Mouse (Mus musculus): ENCODE data around the gene Sp100. TPM values are rescaled to one million over a fixed set of nuclear protein-coding genes. Genes with fewer than 3 reads are reported as not detected.
"Not testable (repeated sequence)": the region's sequence is repeated elsewhere in the genome, so short reads cannot be mapped to it uniquely, and the experiment has no call there.

The Sp100 gene
- 0.62 and 0.72 TPM in 2 replicates for polyA plus RNA-seq (2016; fragmentation: Nextera tagmentation; extraction: Ambion mirVana)

DNA sequence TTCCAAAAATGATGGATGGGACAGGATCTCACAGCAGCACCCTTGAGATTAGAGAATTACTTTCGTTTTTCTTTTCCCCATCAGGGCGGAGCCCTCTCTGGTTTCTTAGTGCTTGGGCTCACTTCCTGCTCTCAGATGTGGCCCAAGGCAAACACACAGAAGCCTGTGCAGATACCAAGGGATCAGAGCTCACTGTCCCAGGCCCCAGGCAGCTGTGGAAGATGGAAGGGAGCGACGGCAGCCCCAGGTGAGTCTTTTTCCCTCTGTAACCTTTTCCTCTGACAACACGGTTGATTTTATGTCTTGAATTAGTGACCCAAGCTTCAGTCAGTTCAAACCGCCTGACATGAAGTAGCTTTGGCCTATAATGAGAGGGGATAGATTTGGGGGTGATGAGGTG, at the start of gene Sp100:
TSS of gene Sp100 (plus strand) at position 108 of the 400 bp plus-strand sequence.
- not testable (repeated sequence) for H3K4me3 ChIP-seq; ATAC-seq (ENCODE audit: insufficient number of reproducible peaks, insufficient read depth, low FRiP score, low TSS enrichment); H3K9ac ChIP-seq; H3K4me2 ChIP-seq (replicated peaks); H3K27me3 ChIP-seq; H3K36me3 ChIP-seq; H3K27ac ChIP-seq; H3K9me3 ChIP-seq; H3K4me1 ChIP-seq
- WGBS = 56% methylated on average over 6 of the region's 6 CpGs

DNA sequence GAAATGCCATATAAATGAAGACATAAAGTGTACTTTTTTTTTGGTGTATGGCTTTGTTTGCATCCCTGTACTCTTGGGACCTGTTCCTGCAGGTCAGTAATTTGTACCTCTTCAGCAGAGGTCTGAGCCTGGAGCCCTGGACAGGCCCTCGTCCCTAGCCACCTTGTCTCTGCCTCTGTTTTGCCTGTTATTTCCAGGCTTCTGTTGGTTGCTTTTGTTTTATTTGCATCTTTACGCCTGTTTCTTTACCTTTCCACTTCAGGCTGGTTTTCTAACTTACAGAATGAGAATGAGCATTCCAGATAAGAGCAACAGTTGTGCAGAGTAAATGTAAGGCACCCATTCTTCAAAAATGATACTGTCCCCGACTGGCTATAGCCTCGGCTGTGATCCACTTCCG, 49.7 kb upstream of the Sp100 start, which contains the start of gene Sp140:
TSS of gene Sp140 (plus strand) at position 301 of the 400 bp plus-strand sequence.
- not testable (repeated sequence) for H3K27ac ChIP-seq; H3K4me3 ChIP-seq; H3K36me3 ChIP-seq; H3K9me3 ChIP-seq; H3K4me1 ChIP-seq; ATAC-seq (ENCODE audit: insufficient number of reproducible peaks, insufficient read depth, low FRiP score, low TSS enrichment); H3K9ac ChIP-seq; H3K27me3 ChIP-seq; H3K4me2 ChIP-seq (replicated peaks)
- 44% methylated on average over 1 of the region's 5 CpGs for WGBS

DNA sequence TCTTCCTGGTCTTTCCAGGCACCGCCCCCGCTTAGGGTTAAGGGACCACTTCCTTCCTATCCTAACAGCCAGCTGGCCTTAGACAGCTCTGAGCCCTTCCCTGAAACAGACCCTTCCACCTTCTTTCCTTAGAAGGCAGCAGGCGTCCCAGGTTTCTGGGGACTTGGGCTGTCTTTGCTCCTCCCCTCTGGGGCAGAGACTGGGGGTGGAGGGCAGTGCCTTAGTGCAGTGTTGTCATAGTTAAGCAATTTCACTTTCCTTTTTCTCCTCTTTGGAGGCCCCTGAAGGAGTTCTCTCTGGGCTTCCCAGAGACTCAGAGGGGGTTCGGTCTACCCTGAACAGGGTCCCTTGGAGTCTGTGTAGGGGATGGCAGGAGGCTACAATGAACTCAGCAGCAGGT, 49.0 kb upstream of the Sp100 start:
- H3K4me2 ChIP-seq (replicated peaks); H3K9ac ChIP-seq; H3K36me3 ChIP-seq; H3K27ac ChIP-seq; H3K4me1 ChIP-seq; H3K9me3 ChIP-seq; H3K4me3 ChIP-seq; ATAC-seq (ENCODE audit: insufficient number of reproducible peaks, insufficient read depth, low FRiP score, low TSS enrichment); H3K27me3 ChIP-seq: not testable (repeated sequence)
- 54% methylated on average over 4 of the region's 4 CpGs for WGBS

DNA sequence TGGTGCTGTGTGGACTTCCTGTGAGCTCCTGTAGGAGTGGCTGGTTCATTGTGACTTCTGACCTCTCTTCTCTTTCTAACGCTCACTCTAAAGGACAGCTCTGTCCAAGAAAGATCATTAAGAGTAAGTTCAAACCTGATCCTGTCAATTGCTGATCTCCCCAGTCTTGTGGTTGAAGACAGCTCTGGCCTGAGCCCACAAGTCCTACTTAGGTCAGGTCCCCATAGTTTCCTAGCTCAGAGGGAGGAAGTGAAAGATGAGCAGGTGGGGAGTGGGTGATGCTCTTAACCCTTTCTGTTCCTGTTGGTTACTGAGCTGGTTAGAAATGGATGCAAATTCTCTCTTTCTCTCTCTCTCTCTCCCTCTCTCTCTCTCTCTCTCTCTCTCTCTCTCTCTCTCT, 45.4 kb upstream of the Sp100 start:
- not testable (repeated sequence) for H3K9ac ChIP-seq; H3K4me1 ChIP-seq; H3K4me2 ChIP-seq (replicated peaks); H3K4me3 ChIP-seq; ATAC-seq (ENCODE audit: insufficient number of reproducible peaks, insufficient read depth, low FRiP score, low TSS enrichment); H3K36me3 ChIP-seq; H3K27me3 ChIP-seq; H3K9me3 ChIP-seq; H3K27ac ChIP-seq
- 78% methylated on average over 1 of the region's 1 CpGs for WGBS

GRCm38 (mm10) chr1:85608361-85608760, 41.4 kb upstream of the Sp100 start:
- WGBS = 79% methylated on average over 3 of the region's 4 CpGs
- not testable (repeated sequence) for ATAC-seq (ENCODE audit: insufficient number of reproducible peaks, insufficient read depth, low FRiP score, low TSS enrichment)

GRCm38 (mm10) chr1:85610581-85610980, 39.2 kb upstream of the Sp100 start:
- WGBS = no CpG with 5 or more reads among the region's 4 CpGs
- not testable (repeated sequence) for H3K9ac ChIP-seq; ATAC-seq (ENCODE audit: insufficient number of reproducible peaks, insufficient read depth, low FRiP score, low TSS enrichment); H3K4me2 ChIP-seq (replicated peaks); H3K9me3 ChIP-seq; H3K36me3 ChIP-seq; H3K4me1 ChIP-seq; H3K27me3 ChIP-seq; H3K27ac ChIP-seq; H3K4me3 ChIP-seq

More at GRCm38 (mm10) chr1:85608361-85608760, 41.4 kb upstream of the Sp100 start:
- not testable (repeated sequence) for H3K36me3 ChIP-seq; H3K4me2 ChIP-seq (replicated peaks); H3K4me1 ChIP-seq; H3K9me3 ChIP-seq; H3K4me3 ChIP-seq; H3K9ac ChIP-seq; H3K27me3 ChIP-seq; H3K27ac ChIP-seq

DNA sequence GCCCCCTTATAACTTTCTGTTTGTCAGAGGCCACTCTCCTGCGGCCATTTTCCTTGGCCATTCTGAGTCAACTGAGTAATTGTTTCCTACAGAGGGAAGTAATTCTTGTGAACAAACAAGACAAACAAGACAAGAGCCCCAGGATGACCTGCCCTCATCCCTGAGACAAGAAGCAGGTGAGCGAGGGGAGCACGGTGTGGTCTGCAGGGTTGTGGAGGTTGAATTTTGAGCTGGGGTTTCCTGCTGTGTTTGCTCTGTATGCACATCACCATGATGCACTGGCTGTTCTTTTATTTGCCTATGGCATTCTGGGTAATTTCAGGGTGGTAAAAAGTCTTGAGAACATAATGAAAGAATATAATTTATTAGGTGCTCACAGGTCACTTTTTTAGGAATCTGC, 34.7 kb upstream of the Sp100 start:
- H3K4me1 ChIP-seq; H3K9ac ChIP-seq; ATAC-seq (ENCODE audit: insufficient number of reproducible peaks, insufficient read depth, low FRiP score, low TSS enrichment); H3K36me3 ChIP-seq; H3K27me3 ChIP-seq; H3K4me3 ChIP-seq; H3K4me2 ChIP-seq (replicated peaks); H3K27ac ChIP-seq; H3K9me3 ChIP-seq: not testable (repeated sequence)
- WGBS = 91% methylated on average over 3 of the region's 3 CpGs

- H3K27ac ChIP-seq; H3K4me2 ChIP-seq (replicated peaks); H3K4me1 ChIP-seq; ATAC-seq (ENCODE audit: insufficient number of reproducible peaks, insufficient read depth, low FRiP score, low TSS enrichment); H3K9ac ChIP-seq; H3K27me3 ChIP-seq; H3K36me3 ChIP-seq; H3K9me3 ChIP-seq; H3K4me3 ChIP-seq: not testable (repeated sequence)
- 53% methylated on average over 3 of the region's 3 CpGs for WGBS
Observed at GRCm38 (mm10) chr1:85615819-85616218, 34.0 kb upstream of the Sp100 start.

GRCm38 (mm10) chr1:85617161-85617560, 32.6 kb upstream of the Sp100 start:
- H3K9ac ChIP-seq; H3K9me3 ChIP-seq; H3K4me1 ChIP-seq; H3K36me3 ChIP-seq; H3K27me3 ChIP-seq; H3K4me3 ChIP-seq; H3K4me2 ChIP-seq (replicated peaks); ATAC-seq (ENCODE audit: insufficient number of reproducible peaks, insufficient read depth, low FRiP score, low TSS enrichment); H3K27ac ChIP-seq: not testable (repeated sequence)
- 63% methylated on average over 4 of the region's 5 CpGs for WGBS

GRCm38 (mm10) chr1:85618689-85619088, 31.1 kb upstream of the Sp100 start:
- 56% methylated on average over 1 of the region's 1 CpGs for WGBS
- H3K9me3 ChIP-seq; H3K4me1 ChIP-seq; H3K27me3 ChIP-seq; ATAC-seq (ENCODE audit: insufficient number of reproducible peaks, insufficient read depth, low FRiP score, low TSS enrichment); H3K27ac ChIP-seq; H3K36me3 ChIP-seq; H3K4me2 ChIP-seq (replicated peaks); H3K4me3 ChIP-seq; H3K9ac ChIP-seq: not testable (repeated sequence)

DNA sequence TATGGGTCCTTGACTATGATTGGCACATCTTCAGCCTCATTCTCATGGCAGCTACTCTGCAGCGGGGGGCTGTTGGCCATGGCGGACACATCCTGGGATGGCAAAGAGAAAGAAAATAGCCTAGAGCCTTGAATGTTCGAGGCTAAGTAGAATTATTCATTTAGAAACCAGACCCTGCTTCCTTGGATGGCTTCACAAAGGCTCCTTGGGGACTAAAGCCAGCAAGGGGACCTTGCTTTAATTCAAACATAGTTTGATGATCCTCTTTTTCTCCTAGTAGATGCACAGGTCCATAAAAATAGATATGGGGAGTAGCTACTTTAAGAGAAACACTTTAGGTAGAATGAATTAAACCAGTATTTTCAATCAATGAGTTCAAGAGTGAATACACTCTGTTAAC, 12.9 kb upstream of the Sp100 start:
- not testable (repeated sequence) for H3K9me3 ChIP-seq; H3K4me1 ChIP-seq; H3K27me3 ChIP-seq; H3K4me3 ChIP-seq; H3K36me3 ChIP-seq; H3K9ac ChIP-seq; ATAC-seq (ENCODE audit: insufficient number of reproducible peaks, insufficient read depth, low FRiP score, low TSS enrichment); H3K27ac ChIP-seq; H3K4me2 ChIP-seq (replicated peaks)
- 54% methylated on average over 3 of the region's 3 CpGs for WGBS

DNA sequence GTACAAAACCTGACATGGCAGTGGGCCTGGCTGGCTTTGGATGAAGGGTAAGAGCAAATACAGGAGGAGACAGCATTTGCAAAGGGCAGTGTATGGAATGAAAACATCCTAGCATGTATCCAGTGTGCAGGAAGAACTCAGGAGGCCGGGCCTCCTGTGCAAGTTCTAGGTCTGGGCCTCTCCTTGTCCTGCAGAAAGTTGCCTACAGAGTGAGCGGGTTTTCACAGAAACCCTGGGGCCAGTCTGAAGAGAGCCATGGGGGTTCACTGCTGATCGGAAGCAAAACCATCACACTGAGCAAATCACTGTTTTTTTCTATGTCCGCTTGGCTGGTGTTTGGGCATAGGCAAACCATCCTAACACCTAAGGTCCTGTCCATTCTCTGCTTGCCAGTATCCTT, 11.6 kb upstream of the Sp100 start:
- not testable (repeated sequence) for H3K9ac ChIP-seq; ATAC-seq (ENCODE audit: insufficient number of reproducible peaks, insufficient read depth, low FRiP score, low TSS enrichment); H3K36me3 ChIP-seq; H3K4me1 ChIP-seq; H3K27me3 ChIP-seq; H3K4me3 ChIP-seq; H3K4me2 ChIP-seq (replicated peaks); H3K27ac ChIP-seq; H3K9me3 ChIP-seq
- WGBS = 76% methylated on average over 4 of the region's 4 CpGs

DNA sequence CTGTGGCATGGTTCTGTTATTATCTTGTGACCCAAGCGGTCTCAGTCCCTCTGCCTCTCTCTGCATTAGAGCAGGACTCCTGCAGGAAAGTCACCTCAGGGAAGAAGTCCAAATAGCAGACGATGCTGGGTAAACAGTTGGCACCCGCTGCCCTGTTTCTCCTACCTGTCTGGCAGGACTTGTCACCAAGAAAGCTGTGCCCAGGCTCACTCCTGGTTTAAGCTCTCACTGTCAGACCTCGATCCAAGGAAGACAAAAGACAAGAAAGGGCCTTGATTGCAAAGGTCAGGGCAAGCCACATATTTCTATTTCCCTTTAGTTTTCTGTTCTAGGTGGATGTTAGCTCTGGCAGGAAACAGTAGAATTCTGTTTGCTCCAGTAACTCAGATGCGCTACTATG, 736 bp downstream of the Sp100 start:
- H3K9ac ChIP-seq; H3K4me2 ChIP-seq (replicated peaks); ATAC-seq (ENCODE audit: insufficient number of reproducible peaks, insufficient read depth, low FRiP score, low TSS enrichment); H3K36me3 ChIP-seq; H3K27ac ChIP-seq; H3K4me1 ChIP-seq; H3K9me3 ChIP-seq; H3K4me3 ChIP-seq; H3K27me3 ChIP-seq: not testable (repeated sequence)
- WGBS = 69% methylated on average over 4 of the region's 5 CpGs
